Mouse (Mus musculus): Measurements from ENCODE around the gene Daglb.

- no peak for TF ChIP-seq CTCF (IDR thresholded peaks at IDR 0.05; ENCODE audit: low read depth)
- TF ChIP-seq EP300 (optimal IDR thresholded peaks at IDR 0.05) = no peak
These were observed 52.6 kb downstream of the Daglb start for GRCm38 (mm10) chr5:143517005-143517404.

All from stomach, postnatal 0 days (tissue).